Mouse (Mus musculus): ENCODE measurements around the gene Gm5936. TPM values are rescaled to one million over a fixed set of nuclear protein-coding genes. Genes with fewer than 3 reads are reported as not detected.
"Not testable (repeated sequence)": the region's sequence is repeated elsewhere in the genome, so short reads cannot be mapped to it uniquely, and the experiment has no call there.

The Gm5936 gene
- not detected in 2 replicates for polyA plus RNA-seq (2015; fragmentation: Nextera tagmentation; extraction: Ambion mirVana)

DNA sequence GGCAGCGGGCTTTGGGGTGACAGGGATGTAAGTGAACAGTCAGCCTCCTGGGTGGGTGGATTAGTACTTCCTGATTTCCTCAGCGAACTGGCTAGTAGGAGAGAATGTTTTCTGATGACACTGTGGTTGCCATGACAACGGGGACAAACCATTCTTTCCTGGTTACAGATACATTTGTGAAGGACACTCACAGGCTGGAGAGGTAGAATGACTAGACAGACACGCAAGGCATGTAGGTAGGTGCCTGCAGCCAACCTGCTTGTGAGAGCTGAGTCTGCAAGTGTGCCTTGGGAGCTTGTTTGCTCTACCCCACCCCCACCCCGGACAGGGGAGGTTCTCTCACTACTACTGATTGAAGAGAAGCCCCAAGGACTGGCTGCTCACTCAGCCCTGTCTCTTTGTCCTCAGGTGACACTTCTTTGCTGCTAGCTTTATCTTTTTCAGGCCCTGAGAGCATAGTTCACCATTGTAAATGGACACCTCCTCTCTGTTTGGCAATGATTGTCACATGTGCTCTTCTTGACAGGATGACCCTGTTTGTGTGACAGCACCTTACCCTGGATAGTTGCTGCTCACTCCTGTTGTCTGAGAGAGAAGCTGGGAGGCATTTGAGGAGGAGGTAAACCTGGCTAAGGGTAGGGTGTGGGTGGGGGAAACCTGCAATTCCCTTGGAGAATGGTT is at the start of gene Gm5936:
Gene Gm5936 (plus strand): TSS at position 355 of the 681 bp plus-strand sequence.
- not testable (repeated sequence) for H3K27ac ChIP-seq (replicated peaks); H3K27me3 ChIP-seq; H3K9ac ChIP-seq; H3K4me1 ChIP-seq (replicated peaks); ATAC-seq (ENCODE audit: insufficient read depth); H3K36me3 ChIP-seq (replicated peaks); H3K4me3 ChIP-seq (replicated peaks); H3K4me2 ChIP-seq; H3K9me3 ChIP-seq (replicated peaks)
- WGBS (ENCODE audit: insufficient replicate concordance): 26% methylated on average over 4 of the region's 5 CpGs

DNA sequence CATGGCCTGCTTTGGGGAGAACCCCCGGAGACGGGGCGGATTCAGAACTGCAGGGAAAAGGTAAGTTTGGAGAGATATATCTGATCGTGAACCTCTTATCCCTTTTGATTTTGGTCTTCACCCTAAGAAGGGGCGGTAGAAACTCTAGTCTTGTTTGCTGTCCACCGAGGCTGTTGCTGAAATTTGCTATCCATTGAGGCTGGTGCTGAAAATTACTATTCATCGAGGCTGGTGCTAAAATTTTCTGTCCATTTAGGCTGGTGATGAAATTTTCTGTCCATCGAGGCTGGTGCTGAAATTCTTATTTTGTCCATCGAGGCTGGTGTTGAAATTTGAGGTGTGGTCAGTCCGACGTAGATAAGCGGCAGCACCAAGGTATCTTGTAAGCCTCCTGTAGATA is 19.1 kb downstream of the Gm5936 start:
- not testable (repeated sequence) for H3K27ac ChIP-seq (replicated peaks); H3K9ac ChIP-seq; ATAC-seq (ENCODE audit: insufficient read depth); H3K9me3 ChIP-seq (replicated peaks); H3K36me3 ChIP-seq (replicated peaks); H3K27me3 ChIP-seq; H3K4me1 ChIP-seq (replicated peaks); H3K4me3 ChIP-seq (replicated peaks); H3K4me2 ChIP-seq
- WGBS (ENCODE audit: insufficient replicate concordance): 70% methylated on average over 12 of the region's 12 CpGs

DNA sequence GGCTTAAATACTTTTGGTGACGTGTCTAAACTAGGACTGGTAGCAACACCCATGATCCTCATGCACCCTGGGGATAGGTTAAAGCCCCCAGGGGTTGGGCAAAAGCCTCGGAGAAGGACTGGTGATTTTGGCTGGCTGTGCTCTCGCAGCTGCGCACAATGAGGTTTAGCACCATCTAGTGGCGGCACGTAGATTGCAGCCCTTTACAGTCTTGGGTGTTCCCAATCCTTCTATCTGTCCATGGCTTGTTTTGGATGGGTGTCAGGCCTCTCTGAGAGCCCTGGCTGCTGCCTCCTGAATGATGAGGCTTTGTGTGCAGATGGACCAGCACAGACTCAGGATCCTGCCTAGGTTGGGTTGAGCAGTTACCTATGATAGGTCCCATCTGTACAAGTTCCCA is 43.1 kb downstream of the Gm5936 start:
- not testable (repeated sequence) for ATAC-seq (ENCODE audit: insufficient read depth); H3K27me3 ChIP-seq; H3K27ac ChIP-seq (replicated peaks); H3K4me2 ChIP-seq; H3K9me3 ChIP-seq (replicated peaks); H3K9ac ChIP-seq; H3K36me3 ChIP-seq (replicated peaks); H3K4me3 ChIP-seq (replicated peaks); H3K4me1 ChIP-seq (replicated peaks)
- WGBS (ENCODE audit: insufficient replicate concordance): 28% methylated on average over 5 of the region's 6 CpGs

Other genes starting within 250 kb of the Gm5936 start
- gene Olfr1325, start 244.5 kb upstream of the Gm5936 start, polyA plus RNA-seq (2015; fragmentation: Nextera tagmentation; extraction: Ambion mirVana): not detected in 2 replicates
- not detected in 2 replicates for gene Gm5640, start 191.6 kb upstream of the Gm5936 start, polyA plus RNA-seq (2015; fragmentation: Nextera tagmentation; extraction: Ambion mirVana)
- gene Gm6890, start 96.3 kb upstream of the Gm5936 start, polyA plus RNA-seq (2015; fragmentation: Nextera tagmentation; extraction: Ambion mirVana): not detected in 2 replicates
- gene Gab3, start 248.3 kb downstream of the Gm5936 start, polyA plus RNA-seq (2015; fragmentation: Nextera tagmentation; extraction: Ambion mirVana): 1.2 and 1.6 TPM in 2 replicates

Measured in liver, embryonic 15.5 days (tissue).